Mouse (Mus musculus) liver, embryonic 14.5 days (tissue): ENCODE measurements around the gene Crb3.

Experiments
- CTCF ChIP-seq: IDR thresholded peaks from 2 replicates; pipeline ENCODE4 v1.5.1; 2016; ENCODE audit warnings: antibody characterized with exemption, low read depth, control low read depth
- EP300 ChIP-seq: IDR thresholded peaks from 2 replicates; pipeline ENCODE4 v1.6.1; 2016; ENCODE audit warnings: antibody characterized with exemption, low read depth

DNA sequence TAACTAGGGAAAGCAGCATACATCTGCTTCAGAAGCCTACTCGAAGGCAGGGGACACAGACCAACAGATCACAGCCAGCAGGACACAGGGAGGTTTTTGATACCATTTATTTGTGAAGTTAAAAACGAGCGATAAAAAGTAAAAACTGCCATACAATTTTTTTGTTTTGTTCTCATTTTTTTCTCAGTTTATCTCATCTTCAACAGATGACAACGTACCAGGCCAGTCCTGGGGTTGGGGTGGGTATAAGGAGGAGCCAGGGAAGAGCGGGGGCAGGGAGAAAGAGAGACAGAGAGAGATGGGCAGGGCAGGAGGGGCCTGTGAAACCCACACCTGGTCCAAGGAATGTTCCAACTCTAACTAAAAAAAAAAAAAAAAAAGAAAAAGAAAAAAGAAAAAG, 37.9 kb upstream of the Crb3 start:
- TF ChIP-seq CTCF (no peak), EP300 (no peak)
